Mouse (Mus musculus) CD4-positive helper T cell, adult 2 months (primary cell): ENCODE results near the gene Frk.
"Not testable (repeated sequence)": the region's sequence is repeated elsewhere in the genome, so short reads cannot be mapped to it uniquely, and the experiment has no call there.

Experiments
- DNase-seq: peaks from one replicate; pipeline ENCODE4 v3.0.0-alpha.2; 2012; ENCODE audit warnings: low read depth, missing footprints, low spot score

The Frk gene

DNA sequence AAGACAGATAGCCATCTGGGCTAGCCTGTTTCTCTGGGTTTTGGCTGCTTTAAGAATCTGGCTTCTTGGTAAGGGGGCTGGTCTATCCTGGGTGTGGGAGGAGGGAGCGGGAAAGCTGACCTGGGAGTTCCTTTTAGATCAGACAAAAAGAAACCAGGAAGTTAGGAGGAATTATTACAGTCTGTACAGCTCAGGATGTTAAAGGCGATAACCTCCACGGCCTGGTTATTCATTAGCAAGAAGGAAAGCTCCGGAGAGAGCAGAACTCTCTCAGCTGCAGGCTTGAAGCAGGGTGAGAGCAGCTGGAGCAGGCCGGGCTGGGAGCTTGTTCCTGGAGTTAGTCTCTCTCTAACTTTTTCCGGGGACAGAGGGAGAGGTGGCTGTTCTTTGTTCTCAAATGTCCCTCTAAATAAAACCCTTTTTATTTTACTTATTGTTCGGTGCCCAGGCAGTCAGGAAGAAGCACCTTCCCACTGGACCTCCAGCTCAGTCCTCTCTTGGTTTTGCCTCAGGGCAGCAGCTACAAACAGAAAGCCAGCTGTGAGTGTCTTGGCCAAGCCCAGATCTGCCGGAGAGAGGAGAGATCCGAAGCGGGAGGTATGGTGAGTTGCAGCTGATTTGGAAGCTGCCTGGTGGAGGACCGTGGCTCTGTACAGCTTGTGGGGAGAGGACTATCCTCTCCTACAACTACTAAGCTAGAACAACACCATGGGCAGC, at the start of gene Frk:
Gene Frk (plus strand): TSS at position 103 of the 717 bp plus-strand sequence.
- no peak for DNase-seq

DNA sequence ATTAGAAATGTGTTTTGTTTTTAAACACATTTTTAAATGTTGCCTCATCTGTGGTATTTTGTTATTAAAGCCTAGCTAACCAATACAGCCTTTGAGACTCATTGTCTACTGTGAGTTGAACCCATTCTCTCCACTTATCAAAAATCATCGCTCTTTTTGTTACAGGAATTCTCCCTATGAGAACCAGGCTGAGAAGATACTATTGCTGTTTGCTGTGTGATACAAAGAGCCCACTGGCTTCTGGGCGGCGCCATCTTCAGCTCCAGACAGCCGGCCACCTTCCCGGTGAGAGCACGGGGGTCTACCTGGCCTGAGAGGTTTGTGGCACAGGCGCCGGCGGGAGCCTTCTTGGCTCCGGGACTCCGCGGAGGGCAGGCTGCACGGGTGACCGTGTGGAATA, 49.0 kb upstream of the Frk start:
- DNase-seq, result not testable (repeated sequence)

GRCm38 (mm10) chr10:34449469-34449868, 33.7 kb upstream of the Frk start:
- no peak for DNase-seq

- DNase-seq, result no peak
Measured at GRCm38 (mm10) chr10:34461451-34461850, 21.7 kb upstream of the Frk start.

DNA sequence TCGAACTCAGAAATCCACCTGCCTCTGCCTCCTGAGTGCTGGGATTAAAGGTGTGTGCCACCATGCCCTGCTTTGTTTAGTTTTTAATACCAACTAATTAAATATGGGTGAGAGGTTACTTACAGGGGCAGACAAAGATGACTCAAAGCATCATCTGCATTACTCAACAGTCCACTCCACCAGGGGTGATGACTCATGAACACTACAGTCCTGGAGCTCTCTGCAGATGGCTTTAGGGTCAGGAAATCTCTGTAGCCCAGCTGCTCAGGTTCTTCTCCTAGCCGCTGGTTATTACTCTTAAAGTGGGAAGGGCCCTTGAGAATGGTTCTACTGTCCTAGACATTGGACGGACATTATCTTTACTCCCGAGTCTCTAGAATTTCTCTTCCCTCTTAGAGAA, 18.9 kb upstream of the Frk start:
- DNase-seq, result no peak

- no peak for DNase-seq
Measured at GRCm38 (mm10) chr10:34469037-34469436, 14.2 kb upstream of the Frk start.

GRCm38 (mm10) chr10:34479942-34480455, 3.2 kb upstream of the Frk start:
- no peak for DNase-seq

DNA sequence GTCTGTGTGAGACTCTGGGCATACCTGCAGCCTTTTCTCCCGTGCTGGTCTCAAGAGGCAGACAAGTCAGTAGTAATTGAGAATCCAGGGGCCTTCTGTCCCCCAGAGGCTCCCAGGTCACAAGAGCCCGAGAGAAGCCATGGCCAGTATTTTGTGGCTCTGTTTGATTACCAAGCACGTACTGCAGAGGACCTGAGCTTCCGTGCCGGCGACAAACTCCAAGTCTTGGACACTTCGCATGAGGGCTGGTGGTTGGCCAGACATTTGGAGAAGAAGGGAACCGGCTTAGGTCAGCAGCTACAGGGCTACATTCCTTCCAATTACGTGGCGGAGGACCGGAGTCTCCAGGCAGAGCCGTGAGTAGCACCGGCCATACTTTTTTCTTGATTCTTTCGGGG, 814 bp downstream of the Frk start:
- no peak for DNase-seq

DNA sequence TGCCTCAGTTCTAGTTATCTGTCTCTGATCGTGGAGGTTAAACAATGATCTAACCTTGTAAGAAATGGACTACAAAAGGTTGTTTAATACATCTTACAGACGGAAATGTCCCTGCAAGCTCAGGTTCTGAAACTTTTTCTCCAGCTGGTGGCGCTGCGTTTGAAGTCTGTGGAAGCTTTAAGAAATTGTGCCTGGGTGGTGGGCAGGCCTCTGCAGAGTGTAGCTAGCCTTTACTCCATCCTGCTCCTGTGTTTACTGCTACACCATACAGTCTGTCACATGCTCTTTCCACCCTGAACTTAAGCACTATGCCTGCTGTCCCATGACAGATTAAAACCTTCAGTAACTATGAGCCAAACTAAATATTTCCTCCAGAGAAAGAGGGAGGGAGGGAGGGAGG, 1.9 kb downstream of the Frk start:
- DNase-seq, result no peak

GRCm38 (mm10) chr10:34507807-34508206, 24.6 kb downstream of the Frk start:
- no peak for DNase-seq

GRCm38 (mm10) chr10:34508593-34508992, 25.4 kb downstream of the Frk start:
- no peak for DNase-seq

GRCm38 (mm10) chr10:34509256-34509655, 26.1 kb downstream of the Frk start:
- no peak for DNase-seq

DNA sequence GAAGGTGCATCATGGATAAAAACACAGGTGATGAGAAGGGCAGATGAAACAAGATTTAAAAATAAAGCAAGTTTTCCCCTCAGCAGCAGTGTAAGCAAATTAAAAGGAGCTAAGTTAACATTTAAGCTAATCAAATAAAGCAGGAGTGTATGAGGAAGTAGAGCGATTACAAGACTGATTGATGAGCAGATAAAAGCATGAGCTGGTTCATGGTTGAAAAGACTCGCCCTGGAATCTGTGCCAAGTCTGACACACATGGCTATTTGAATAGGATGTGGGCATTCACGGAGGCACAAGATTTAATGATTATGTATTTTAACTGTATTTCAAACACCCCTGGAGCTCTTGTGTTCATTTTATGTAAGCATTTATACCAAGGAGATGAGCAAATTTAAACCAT, 28.0 kb downstream of the Frk start:
- no peak for DNase-seq

DNA sequence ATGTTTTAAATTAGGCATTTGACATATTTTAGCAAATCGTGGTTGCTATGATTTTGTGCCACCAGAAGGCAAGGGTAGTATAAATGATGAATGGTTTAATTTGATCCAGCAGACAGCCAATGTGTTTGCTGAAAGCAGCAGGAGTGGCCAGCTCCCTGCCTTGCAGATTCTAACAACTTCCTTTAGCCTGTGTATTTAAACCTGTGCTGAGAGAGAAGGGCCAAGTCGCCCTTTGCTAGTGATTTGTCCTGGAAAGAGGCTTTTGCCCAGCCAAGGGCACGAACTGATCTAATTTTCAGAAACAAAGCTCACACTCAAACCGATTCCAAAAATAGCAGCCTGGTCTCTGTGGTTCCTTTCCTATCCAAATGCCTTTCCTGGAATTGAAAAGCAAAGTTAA, 29.4 kb downstream of the Frk start:
- DNase-seq, result no peak

DNA sequence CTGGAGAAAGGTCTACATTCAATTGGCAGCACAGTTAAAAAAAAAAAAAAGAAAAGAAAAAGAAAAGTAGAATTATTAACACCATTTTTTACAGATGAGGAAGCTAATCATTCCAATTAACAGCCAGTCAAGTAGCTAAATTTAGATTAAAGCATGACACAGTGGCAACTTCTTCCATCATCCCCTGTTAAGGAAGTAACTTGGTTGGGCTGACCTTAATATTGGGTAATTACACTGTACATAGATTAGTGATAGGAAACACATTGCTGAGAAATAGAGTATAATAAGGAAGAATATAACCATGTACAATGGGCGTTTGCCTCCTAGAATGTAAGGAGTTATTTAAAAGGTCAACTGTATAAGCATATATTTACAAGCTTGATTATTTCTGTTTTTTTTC, 42.4 kb downstream of the Frk start:
- no peak for DNase-seq

DNA sequence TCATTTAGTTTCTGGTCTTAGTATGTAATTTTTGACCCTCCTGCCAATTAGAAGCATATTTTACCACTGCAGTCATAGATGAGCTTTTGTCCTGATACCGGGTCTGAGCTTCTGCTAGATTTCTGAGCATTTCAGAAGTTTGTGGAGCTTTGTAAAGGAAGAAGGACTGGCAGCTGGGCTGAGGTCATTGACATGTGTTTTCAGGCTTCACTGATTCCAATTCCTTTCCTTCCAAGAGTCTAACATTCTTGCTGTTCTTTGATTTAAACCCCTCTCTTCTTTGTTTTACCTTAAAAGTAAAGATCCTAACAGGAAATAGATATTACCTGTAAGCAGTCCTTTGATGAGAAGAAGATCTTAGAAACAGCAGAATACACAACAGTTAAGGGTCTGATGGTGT, 48.6 kb downstream of the Frk start:
- no peak for DNase-seq

DNA sequence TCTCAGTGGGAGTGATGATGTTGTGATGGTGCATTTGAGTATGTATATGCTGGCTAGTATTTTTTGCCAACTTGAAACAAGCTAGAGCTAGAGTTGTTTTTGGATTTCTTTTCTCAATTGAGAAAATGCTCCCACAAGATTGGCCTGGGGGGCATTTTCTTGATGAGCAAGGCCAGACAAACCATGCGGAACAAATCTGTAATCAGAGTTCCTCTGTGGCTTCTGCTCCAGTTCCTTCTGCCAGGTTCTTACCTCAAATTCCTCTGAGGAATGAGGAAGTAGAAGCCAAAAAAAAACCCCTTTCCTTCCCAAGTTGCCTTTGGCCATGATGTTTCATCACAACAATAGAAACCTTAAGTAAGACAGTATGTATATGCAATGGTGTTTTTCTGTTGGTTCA, 49.3 kb downstream of the Frk start:
- no peak for DNase-seq

GRCm38 (mm10) chr10:34540687-34541086, 57.5 kb downstream of the Frk start:
- no peak for DNase-seq

DNA sequence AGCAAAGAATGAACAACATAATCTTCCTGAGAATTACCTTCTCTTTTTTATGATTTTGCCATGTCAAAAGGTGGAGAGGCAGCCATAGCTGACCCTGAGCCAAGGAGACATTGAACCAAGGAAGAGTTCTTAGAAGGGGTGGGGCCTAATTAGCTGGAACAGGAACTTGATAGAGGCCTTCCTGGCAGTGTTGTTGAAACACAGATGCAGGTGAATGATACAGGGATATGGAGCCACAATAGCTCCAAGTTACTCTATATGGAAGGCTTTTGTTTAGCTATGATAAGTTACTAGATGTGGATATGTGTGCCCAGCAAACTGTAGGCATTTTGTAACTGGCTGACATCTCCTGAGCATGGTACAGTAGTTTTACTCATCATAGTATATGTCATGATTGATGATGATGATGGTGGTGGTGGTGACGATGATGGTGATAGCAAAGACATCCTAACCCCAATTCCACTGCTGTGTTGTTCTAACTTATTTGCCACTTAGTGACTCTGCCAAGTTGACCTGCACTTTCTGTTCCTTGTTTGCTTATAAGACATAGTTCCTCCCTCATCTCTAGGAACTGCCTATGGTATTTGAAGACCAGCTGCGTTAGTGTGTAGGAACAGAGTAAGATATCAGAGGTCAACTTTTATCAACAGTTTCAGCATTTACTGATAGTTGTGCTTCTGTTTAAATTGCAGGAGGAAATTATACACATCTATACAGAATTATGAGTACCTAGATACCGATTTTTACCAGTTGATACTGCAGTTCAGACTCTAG, 58.7 kb downstream of the Frk start:
- no peak for DNase-seq

DNA sequence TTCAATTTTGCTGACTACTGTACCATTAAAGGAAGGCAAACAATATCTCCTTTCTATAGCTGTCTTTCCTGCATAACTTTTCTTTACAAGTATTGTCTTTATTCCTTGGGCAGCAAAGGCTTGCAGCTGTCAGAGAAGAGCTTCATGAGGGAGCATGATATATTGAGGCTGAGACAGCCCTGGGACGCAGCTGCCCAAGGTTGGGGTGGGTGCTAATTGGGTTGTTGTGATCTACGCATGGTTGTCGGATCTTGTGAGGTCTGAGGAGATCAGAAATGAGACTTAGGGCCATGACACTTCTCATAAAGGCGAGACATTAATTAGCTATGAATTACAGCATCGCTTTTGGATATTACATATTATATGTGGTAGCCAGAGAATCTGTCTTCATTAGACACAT, 67.4 kb downstream of the Frk start:
- no peak for DNase-seq

GRCm38 (mm10) chr10:34551636-34552035, 68.4 kb downstream of the Frk start:
- DNase-seq, result no peak

DNA sequence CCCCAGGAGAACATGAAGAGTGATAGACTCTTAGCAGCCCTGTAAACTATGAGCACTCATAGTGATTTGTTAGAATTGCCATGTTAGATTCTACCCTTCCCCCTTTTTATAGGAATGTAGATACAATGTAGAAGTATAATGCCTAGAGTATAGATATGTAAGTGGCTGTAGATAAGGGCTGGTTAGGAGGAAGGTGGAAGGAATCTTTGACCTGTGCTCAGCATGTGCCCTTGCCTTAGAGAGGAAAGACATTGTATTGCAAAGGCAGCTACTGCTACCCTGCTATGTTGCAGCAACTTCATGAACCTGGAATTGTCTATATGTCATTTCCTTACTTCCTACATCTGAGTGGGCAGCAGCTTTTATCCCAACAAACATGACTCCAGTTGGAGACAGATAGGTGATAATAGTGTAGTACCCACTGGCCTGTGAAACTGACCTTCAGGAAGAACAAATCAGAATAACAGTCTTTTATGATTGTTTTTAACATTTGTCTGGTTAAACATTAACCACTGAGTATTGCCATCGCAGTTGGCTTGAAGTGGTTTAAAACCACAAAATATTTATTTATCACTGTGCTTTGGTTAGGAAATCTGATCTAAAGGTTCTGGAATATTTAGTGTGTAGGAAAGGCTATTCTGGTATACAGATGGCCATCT, 80.4 kb downstream of the Frk start:
- DNase-seq, result no peak

DNA sequence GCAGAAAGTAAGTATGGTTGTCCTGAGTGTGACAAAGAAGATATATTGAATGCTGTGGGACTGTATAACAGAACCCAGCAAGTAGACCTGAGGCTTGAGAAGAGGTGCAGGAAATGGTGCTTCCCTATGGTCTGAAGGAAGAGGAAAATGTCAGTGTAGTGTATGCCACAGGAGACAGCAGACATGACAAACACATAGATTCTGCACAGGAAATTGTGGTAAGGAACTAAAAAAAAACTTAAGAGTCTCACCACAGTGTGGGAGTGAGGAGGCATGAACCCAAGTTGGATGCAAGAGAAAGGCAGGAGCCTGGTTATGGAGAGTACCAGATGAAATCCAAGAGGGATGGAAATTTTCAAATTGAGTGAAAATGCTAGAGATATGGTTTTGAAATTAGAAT, 132.3 kb downstream of the Frk start:
- no peak for DNase-seq
